Mouse (Mus musculus) retina, embryonic 14.5 days (tissue): ENCODE measurements around the gene Syne2.

Experiments used
- DNase-seq: peaks from one replicate; pipeline ENCODE4 v3.0.0-alpha.2; 2015; ENCODE audit warnings: low spot score

The Syne2 gene

DNA sequence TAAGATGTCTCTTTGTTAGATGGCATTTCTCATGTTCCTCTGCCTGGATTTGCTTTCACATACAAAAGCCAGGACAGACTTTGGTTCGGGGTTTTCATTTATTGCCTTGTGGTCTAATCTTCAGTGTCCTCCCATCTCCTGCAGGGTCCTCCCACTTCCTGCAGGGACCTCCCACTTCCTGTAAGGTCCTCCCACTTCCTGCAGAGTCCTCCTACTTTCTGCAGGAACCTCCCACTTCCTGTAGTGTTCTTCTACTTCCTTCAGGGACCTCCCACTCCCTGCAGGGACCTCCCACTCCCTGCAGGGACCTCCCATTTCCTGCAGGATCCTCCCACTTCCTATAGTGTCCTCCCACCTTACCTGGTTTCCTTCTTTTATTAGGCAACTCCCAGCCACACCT lies 109.7 kb downstream of the Syne2 start:
- DNase-seq, result no peak

DNA sequence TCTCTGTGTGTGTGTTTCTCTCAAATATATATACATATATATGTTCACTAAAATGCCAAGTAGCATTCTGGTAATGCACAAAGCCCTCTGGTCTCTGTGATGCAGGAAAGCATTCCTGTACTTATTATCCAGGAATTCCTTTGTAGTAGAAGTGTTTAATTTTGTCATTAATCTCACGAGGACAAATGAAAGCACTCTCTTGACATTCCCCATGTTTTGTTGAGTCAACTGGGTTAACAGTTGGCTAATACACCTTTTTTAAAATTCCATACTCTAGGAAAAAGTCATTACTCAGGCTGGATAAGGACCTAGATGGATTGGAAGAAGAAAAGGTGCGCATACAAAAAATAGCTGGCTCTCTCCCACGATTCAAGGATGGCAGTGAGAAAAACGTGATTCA lies 115.6 kb downstream of the Syne2 start:
- DNase-seq, result no peak

DNA sequence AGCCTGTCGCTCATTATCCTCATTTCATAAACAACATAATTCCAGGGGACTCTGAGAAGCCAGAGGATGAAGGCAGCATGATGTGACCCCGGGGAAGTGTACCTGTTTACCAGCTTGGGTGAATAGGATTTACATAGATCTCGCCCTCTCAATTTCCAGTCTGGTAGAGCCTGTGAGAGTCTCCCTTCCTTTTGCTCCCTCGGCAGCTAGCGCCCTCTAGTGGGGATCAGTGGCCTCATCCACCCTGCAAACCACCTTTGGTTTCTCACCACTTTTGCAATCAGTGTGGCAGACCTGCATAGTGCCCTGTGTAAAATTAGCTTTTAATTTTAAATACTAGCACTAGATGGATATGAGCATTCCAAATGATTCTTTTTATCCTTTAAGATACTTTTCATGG lies 133.4 kb downstream of the Syne2 start:
- DNase-seq, result peak; percentile 32

DNA sequence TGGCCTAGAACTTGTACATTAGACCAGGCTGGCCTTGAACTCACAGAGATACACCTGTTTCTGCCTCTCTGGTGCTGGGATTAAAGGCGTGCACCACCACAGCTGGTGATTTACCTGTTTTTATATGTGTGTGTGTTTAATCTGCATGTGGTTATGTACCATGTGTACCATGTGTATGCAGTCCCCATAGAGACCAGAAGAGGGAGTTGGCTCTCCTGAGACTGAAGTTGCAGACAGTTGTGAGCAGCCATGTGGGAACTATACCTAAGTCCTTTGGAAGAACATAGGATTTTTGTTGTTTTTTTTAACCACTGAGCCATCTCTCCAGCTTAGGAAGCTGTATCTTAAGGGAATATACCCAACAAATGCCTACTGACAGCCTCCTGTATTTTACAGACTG lies 134.1 kb downstream of the Syne2 start:
- peak; percentile 20 for DNase-seq

DNA sequence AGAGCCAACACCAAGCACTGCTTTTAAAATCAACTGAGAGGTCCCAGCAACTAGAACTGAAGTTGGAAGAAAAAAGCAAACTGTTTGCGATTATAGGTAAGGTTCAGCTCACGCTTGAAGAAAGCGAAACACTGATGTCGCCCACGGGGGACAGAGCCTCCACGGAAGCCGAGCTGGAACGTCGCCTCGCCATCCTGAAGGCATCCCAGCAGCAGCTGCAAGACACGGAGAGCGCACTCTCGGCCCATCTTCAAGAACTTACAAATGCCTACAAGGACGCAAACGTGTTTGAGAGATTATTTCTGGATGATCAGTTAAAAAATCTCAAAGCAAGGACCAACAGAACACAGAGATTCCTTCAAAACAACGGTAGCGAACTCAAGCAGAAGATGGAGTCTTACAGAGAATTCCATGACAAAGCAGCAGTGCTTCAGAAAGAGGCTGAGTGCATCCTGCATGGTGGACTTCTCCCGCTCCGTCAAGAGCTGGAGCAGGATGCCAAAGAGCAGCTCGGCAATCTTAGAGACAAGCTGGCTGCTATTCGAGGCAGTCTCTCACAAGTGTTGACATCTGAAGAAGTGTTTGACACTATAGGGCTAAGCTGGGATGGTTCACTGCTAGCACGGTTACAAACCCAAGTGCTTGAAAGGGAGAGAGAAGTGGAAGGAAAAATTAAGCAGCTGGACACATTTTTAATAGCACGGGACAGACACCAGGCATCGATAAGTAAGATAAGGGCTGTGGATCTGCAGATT lies 148.7 kb downstream of the Syne2 start:
- no peak for DNase-seq

DNA sequence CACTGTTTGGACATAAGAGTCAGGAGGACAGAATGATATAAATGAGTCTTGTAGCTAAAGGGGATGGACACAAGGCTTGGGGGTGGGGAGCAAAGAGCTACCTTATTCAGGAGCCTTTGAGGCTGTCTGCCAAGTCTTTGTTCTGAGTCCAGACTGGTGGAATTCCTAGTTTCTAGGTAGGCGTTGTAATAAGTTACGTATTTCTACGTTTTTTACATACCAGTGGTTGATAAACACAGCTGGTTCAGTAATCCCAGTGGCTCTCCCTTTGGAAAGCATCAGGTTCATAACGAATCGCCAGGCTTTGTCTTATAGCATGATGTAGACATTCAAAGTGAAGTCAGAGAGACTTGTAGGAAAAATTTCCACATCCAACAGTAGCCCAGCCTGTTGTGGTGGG lies 161.1 kb downstream of the Syne2 start:
- no peak for DNase-seq

DNA sequence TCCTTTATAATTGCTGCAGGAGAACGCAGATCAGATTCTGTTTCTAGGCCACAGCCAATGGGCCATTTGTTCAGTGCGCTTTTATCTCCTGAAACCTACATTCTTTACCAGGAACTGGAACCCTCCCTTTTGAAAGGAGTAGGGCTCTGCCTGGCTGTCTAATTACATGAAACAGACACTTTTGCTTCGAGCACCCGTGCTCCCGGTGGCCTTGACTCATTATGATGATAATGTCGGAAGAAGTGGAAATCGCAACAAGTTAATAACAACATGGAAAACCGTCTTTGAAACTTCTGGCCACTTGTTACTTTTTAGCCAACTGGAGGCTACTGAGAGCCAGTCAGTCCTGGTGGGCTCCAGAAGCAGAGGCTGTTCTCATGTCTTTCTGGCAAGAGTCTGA lies 165.4 kb downstream of the Syne2 start:
- DNase-seq, result no peak

DNA sequence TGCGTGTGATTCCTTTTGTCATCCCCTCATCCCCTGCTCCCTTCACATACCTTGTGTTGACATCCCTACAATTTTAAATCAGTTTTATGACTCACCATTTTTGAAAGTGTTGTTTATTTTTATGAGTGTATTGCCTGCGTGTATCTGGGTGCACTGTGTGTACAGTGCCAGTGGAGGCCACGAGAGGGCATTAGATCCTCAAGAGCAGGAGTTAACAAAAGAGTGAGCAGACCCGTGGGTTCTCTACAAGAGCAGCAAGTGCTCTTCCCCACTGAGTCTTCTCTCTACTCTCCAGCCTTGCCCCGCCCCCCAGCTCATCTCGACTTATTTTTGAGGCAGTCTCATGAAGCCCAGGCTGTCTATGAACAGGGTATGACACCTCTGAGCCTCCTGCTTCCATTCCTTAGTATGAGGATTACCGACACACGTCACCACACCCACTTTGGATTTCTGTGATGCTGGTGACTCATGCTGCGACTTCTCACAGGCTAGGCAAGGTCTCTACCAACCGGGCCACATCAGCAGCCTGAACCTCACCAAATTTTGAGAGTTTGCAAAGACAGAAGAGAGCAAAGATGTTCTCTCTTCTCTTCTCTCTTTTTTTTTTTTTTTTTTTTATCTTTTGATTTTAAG lies 174.4 kb downstream of the Syne2 start:
- no peak for DNase-seq

DNA sequence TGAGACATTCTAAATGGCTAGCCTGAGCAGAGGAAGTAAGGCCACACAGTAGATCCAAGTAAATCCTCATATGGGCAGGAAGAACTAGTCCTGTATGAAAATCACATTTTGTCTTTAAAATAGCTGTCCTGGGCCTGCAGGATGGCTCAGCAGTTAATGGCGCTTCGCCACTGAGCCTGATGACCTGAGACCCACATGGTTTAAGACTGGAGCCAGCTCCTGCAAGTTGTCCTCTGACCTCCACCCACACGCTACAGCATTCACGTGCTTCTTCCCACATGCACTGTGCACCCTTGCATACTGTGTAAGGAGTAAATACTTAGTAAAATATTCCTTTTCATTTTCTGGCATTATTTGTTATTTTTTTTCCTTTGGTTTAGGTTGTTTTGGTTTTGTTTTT lies 175.0 kb downstream of the Syne2 start:
- DNase-seq, result no peak

DNA sequence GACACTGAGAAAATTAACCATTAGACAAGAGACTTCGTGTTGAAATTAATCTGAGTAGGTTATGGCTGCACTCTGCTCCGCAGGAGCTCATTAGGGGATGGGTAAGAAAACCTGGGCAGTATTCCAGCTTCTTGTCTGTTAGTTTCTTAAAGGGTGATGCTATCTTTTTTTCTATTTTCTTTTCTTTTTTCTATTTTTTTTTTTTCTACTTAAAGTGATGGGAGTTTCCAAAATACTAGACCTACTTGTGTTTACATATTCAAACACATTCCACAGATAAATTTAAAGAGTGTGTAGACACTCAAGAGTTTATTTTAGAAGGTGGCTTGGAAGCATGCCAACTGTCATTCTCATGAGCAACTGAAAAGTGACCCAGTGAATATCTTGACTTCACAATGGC lies 177.2 kb downstream of the Syne2 start:
- no peak for DNase-seq

DNA sequence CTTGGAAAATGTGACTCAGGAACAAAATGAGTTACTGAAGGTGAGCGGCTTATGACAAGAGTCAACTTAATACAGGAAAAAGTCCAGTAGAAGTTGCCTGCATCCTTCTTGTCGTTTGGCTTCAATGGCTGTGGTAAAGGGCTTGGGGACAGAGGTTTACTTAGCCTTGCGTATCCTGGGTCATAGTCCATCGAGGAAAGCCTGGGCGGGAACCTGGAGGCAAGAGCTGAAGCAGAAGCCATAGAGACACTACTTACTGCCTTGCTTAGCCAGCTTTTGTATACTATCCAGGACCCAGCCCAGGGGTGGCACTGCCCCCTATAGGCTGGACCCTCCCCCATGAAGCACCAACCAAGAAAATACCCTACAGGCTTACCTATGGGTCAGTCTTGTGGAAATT lies 179.6 kb downstream of the Syne2 start:
- DNase-seq, result no peak

DNA sequence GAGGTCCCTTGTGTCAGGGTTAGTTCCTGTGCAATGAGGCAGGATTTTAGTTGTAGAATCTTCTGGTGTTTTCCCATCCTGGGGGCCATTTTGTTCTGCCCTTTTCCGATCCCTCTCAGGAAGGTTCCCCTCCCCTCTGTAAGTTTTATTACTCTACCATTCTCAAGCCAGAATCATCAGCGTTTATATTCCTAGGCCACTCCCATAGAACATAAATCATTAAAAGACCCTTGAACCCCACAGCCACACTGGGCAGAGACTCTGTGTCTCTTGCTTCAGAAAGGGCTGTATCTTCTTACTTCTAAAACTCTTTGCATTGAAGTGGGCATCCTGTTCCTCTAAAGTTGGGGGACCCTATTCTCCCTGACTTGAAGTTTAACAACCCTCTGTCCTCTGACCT lies 180.5 kb downstream of the Syne2 start:
- no peak for DNase-seq

DNA sequence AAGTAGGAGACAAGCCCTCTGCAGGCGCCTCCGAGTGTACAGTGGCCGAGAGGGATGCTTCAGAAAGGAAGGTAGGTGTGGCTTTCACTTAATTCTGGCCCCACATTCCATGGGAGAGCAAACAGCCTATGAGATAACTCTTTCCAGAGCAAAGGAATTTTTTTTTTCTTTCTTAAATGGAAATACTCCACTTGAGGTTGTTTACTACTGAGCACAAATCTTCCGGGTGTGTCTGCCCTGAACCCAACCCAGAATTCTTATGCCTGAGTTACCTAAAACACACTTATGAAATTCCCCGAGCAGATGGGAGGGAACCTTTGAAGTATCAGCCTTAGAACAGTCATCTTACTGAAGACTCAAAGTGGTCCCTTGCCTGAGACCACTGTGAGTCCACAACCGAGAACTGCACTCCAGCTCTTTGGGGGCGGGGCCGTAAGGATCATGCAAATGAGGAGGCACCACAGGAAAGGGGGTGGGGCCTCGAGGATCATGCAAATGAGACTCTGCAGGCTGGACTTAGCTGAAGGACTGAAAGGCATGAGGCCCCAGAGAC lies 186.8 kb downstream of the Syne2 start:
- peak; percentile 64 for DNase-seq

DNA sequence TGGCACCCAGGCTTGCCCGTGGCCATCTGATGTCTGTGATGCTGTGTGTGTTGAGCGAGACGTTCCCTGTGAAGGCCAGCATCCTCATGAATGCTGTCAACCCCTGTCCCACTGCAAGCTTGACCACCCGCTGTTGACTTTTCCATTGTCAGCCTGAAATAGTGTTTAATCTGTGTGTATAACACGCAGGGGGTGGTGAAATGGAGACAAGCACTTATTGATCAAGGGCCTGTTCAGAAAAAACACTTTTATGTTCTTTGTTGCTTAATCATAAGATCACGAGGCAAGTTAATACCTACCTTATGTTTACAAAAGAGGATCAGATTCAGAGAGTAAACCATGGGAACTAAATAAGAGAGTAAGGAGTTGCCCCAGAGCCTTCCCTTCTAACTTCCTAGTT lies 191.1 kb downstream of the Syne2 start:
- DNase-seq, result no peak

DNA sequence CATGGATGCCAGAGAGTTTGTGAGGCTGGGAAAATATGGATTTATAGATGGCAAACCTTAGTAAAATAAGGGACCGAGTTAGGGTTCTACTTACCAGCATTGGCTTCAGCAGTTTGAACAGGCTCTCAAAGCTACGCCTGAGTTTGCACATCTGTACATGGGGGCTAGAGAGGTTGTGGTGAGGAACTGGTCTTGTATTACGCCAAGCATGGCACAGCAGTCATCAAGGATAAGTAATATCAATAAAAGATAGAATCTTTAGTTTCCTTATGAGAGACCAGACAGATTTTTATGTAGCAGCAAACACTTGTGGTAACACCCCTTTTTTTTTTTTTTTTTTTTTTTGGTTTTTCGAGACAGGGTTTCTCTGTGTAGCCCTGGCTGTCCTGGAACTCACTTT lies 194.9 kb downstream of the Syne2 start:
- DNase-seq, result no peak

DNA sequence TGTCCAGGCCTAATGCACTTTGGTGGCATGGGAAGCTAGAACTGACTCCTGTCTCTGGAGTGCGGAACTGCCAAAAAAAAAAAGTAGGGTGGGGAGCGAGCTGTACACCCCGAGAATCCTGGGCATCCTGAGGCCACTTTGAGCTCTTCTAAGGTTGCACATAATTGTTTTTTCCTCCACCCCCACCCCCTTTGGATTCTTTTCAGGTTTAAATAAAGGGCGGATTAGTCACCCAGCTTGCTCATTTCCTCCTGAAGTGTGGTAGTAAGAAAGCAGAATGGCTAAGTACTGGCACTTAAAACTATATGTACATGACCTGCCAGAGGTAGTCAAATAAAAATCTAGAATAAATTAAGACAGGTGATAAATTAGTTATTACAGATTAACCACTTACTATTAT lies 195.5 kb downstream of the Syne2 start:
- DNase-seq, result no peak

DNA sequence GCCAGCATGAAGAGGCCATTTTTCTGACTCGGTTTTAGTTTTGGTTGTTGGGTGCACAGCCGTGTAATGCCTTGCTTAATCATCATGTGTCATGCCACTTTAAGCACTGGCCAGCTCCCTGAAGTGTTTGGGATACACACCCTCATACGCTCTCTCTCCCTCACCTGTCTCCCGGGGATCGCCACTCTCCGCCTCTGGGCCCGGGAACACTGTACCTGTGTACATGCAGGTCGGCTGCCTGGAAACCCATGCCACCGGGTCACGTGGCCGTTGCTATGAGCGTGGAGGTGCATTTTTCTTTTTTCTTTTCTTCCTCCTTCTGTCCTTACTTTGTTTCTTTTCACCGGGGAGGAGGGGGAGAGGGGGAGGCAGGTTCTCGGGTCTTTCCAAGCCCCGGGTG lies 197.1 kb downstream of the Syne2 start:
- no peak for DNase-seq

DNA sequence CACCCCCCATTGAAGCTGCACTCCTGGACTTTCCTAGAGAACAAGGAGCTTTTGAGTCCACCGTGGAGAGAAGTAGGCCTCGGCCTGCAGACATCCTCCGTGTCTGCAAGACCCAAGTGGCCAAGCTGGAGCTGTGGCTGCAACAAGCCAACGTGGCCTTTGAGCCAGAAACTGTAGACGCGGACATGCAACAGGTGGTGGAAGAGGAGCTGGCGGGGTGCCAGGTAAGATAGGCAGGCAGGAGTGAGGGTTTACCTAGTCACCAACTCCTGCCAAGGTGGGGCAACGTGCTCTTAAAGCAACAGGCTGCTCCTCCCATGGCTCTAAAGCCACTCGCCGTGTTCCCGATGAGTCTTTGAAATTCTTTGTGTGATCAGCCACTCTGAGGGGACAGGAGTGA lies 197.6 kb downstream of the Syne2 start:
- no peak for DNase-seq

DNA sequence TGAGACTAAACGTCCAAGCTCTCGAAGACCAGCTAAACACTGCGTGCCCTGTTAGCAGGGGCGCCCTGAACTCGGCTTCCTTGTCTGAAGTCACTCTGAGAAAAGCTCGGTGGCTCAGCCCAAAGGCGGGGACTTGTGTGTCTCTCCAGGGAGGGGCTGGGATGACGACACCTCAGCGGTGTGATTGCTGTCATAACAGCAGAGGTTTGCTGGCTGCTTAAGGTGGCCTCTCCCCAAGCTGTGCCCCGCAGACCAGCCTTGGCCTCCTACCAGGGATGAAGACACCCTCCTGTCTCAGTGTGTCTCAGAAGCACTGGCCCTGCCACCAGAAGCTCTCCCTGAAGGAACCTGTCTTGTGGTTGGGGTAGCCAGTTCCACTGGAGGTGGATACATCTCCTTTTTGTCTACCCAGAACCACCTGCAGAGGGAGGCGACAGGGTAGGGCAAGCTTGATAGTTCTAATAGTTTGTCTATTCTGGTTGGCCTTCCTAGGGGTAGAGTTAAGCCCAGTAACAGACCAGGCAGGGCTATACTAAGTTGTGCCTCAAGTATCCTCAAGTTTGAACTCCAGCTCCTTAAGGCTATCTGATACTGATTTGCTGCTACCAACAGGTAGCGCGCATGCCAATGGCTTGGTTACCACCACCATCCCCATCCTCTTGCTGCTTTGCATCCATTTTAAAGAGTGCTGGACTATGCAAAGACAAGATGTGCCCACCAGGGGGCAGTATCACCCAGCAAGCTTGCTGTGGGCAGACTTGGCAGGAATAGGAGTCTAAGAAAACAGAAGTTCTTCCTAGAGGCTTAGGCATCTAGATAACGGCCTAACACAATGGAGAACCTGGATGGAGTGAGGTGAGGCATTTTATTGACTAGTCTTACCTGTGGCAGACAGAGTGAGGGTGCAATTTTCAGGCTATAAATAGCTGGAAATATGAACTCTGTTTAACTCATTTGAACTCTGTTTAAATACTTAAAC lies 198.5 kb downstream of the Syne2 start:
- DNase-seq, result peak; percentile 84

DNA sequence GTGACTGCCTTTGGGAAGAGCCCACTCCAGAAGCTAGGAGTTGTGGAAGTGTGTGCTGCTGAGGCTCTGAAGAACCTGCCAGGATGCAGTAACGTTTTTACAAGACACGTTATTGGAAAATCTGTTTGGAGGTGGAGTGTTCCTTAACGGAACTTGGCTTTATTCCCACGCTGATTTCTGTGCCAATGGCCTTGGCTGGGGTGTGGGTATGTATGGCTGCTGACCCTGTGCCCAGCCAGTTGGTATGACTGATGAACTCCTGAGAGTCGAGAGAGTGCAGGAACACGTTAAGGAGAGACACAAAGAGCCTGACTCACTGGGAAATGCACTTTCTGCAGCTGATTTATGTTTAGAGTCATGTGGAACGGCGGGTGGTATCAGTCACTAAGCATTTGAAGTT lies 200.7 kb downstream of the Syne2 start:
- DNase-seq, result no peak

DNA sequence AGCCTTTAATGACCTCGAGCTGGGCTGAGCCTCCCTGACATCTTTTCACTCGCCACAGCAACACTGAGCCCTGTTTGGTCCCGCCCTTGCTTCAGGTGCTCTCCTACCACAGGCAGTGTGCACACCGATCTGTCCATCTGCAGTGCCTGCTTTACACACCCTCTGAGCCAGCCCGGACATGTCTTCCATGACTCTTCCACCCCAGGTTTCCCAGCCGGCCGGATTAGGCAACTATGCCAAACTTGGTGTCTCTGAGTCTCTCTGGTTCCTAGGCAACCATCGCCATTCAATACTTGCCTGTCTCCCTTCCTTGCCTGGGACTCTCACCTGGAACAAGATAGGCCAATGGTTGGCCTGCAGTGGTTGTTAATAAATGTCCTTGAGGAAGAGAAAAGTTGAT lies 224.4 kb downstream of the Syne2 start:
- no peak for DNase-seq

DNA sequence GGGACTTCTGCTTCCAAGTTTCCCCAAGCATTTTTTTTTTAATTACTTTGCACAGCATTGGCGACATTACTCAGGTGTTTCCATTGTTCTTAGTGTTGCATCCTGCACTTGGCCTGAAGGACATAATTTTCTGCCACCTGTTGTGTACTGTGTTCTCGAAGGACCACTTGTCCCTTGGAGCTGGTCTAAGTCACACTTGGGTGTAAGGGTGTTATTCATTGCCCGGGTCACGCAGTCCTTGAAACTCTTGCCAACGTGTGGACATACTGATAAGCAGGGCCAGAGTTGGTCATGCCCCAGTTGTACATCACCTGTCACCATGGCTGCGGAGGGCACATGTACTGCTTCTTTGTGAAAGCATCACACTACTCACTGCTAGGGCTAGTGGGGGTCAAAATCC lies 228.6 kb downstream of the Syne2 start:
- no peak for DNase-seq

DNA sequence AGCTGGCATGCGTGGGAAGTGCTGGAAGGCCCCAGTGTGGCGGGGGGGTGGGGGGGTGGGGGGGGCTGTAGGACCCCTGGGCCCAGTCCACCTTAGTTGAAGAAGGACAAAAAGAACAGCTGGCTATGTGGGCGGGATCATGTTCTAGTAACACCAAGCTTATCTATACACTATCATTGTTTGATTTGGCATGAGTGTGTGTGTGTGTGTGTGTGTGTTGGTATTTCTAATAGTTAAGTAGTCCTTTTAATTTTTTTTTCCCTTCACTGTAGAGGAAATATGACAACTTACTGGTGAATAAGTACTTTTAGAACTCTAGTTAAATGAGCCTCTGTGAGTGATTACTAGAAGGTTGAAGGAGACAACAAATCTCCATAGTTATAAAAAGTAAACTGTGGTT lies 230.0 kb downstream of the Syne2 start:
- no peak for DNase-seq
